14 mouse cellular contexts compared by ENCODE assay signal in genomic region chr6:99377716-99378115, GRCm38 (mm10).
DNase-seq lines count a peak whose midpoint lies in the region; ATAC-seq and TF ChIP-seq lines count a peak whose summit lies in the region.
"Had no signal": no experiment of that assay in that cellular context is flagged by ENCODE, and none has a peak within 500 bp of the region (broad histone marks: within the 10 kb centered on the region; RNA-seq: fewer than 3 reads in every experiment).

No protein-coding gene starts in this region.

- no peaks in the 10 kb centered on the region for H3K27me3 ChIP-seq in kidney, adult 2 months (replicated peaks; ENCODE audit: control insufficient read depth, insufficient read depth, low read length)
- no peaks in the 10 kb centered on the region for H3K27me3 ChIP-seq in lung, embryonic 16.5 days (ENCODE audit: control insufficient read depth, insufficient read depth, low read depth, low read length)
- H3K27me3 ChIP-seq in heart, postnatal 0 days (ENCODE audit: control insufficient read depth, insufficient read depth, low read length), result no peaks in the 10 kb centered on the region
- H3K27me3 ChIP-seq: liver, embryonic 15.5 days; megakaryocyte, embryonic 14.5 days had no signal

- no peak for ATAC-seq in lung, embryonic 16.5 days (ENCODE audit: low read depth)
- no peak for ATAC-seq in heart, postnatal 0 days (ENCODE audit: insufficient read depth, low read depth)
- ATAC-seq: intestine, postnatal 0 days had no signal

- 59% methylated on average over 4 of the region's 4 CpGs for WGBS in kidney, adult 2 months
- 62% methylated on average over 4 of the region's 4 CpGs for WGBS in lung, embryonic 16.5 days
- WGBS in heart, postnatal 0 days, result 45% methylated on average over 4 of the region's 4 CpGs

- no peak for TF ChIP-seq CTCF in gastrocnemius, adult 2 months (IDR thresholded peaks at IDR 0.05)
- no peak for TF ChIP-seq CTCF in kidney, adult 2 months (conservative IDR thresholded peaks at IDR 0.05; ENCODE audit: insufficient read depth, insufficient read length, low read depth, low read length)
- no peak for TF ChIP-seq CTCF in heart, postnatal 0 days (IDR thresholded peaks at IDR 0.05; ENCODE audit: low read depth)

- H3K4me3 ChIP-seq in gastrocnemius, adult 2 months, result no peak overlapping the region
- H3K4me3 ChIP-seq in kidney, adult 2 months (ENCODE audit: insufficient read depth, low read depth, low read length), result no peak overlapping the region
- no peak overlapping the region for H3K4me3 ChIP-seq in lung, embryonic 16.5 days (ENCODE audit: low read length)
- no peak overlapping the region for H3K4me3 ChIP-seq in heart, postnatal 0 days (ENCODE audit: low read depth, low read length)
- H3K4me3 ChIP-seq: liver, embryonic 15.5 days; megakaryocyte, embryonic 14.5 days had no signal

- no peak overlapping the region for H3K9ac ChIP-seq in lung, embryonic 16.5 days (ENCODE audit: low read length)
- no peak overlapping the region for H3K9ac ChIP-seq in heart, postnatal 0 days (replicated peaks; ENCODE audit: low read depth, low read length)
- H3K9ac ChIP-seq: liver, embryonic 15.5 days had no signal

- TF ChIP-seq EP300 in heart, postnatal 0 days (IDR thresholded peaks at IDR 0.05; ENCODE audit: low read depth), result no peak

- intact Hi-C loops in gastrocnemius, adult 2 months (cut with DNase I), result loop anchor here (5.0 kb wide), 1 partner anchor 45 kb away; no protein-coding TSS in a partner anchor
- intact Hi-C loops in gastrocnemius, postnatal 14 days (cut with DNase I; ENCODE audit: low total_unique reads), result no loop called here

- DNase-seq in gastrocnemius, adult 2 months, result no peak
- DNase-seq in gastrocnemius, postnatal 14 days, result no peak
- peak; percentile 29 for DNase-seq in kidney, adult 2 months
- no peak for DNase-seq in kidney, postnatal 25 days
- no peak for DNase-seq in lung, postnatal 4 days
- no peak for DNase-seq in heart, postnatal 0 days (ENCODE audit: low spot score)
- DNase-seq in liver, result no peak
- DNase-seq: adrenal gland, postnatal 25 days; thymus, postnatal 25 days had no signal

- peak overlapping the region; percentile 70 for H3K27ac ChIP-seq in gastrocnemius, adult 2 months
- no peak overlapping the region for H3K27ac ChIP-seq in kidney, adult 2 months (ENCODE audit: insufficient read depth, low read depth, low read length)
- H3K27ac ChIP-seq in lung, embryonic 16.5 days (ENCODE audit: low read length), result peak overlapping the region; percentile 10; the same call in 1 of the 2 replicates
- peak overlapping the region; percentile 71 for H3K27ac ChIP-seq in heart, postnatal 0 days (ENCODE audit: low read depth)
- H3K27ac ChIP-seq: liver, embryonic 15.5 days; stomach, postnatal 0 days had no signal

- H3K9me3 ChIP-seq in lung, embryonic 16.5 days (ENCODE audit: control insufficient read depth, low read length), result no peaks in the 10 kb centered on the region
- H3K9me3 ChIP-seq in heart, postnatal 0 days (replicated peaks; ENCODE audit: control insufficient read depth, low read length), result no peaks in the 10 kb centered on the region
- H3K9me3 ChIP-seq: liver, embryonic 15.5 days had no signal

- no peak overlapping the region for H3K4me2 ChIP-seq in lung, embryonic 16.5 days (ENCODE audit: low read depth, low read length)
- no peak overlapping the region for H3K4me2 ChIP-seq in heart, postnatal 0 days (ENCODE audit: low read depth, low read length)
- H3K4me2 ChIP-seq: liver, embryonic 15.5 days had no signal

- H3K4me1 ChIP-seq in kidney, adult 2 months (ENCODE audit: control insufficient read depth, insufficient read depth, low read length), result no peaks in the 10 kb centered on the region
- H3K4me1 ChIP-seq in lung, embryonic 16.5 days (replicated peaks; ENCODE audit: control insufficient read depth, insufficient read depth, low read length), result peaks cover 40% of the 10 kb centered on the region
- H3K4me1 ChIP-seq in heart, postnatal 0 days (ENCODE audit: control insufficient read depth, insufficient read depth), result peaks cover 16% of the 10 kb centered on the region; the same call in 1 of the 2 replicates

- TF ChIP-seq POLR2A in kidney, adult 2 months (IDR thresholded peaks at IDR 0.05; ENCODE audit: low read depth, low read length), result no peak

- no peaks in the 10 kb centered on the region for H3K36me3 ChIP-seq in kidney, adult 2 months (ENCODE audit: control insufficient read depth, insufficient read depth, low read length)
- no peaks in the 10 kb centered on the region for H3K36me3 ChIP-seq in lung, embryonic 16.5 days (ENCODE audit: control insufficient read depth, insufficient read depth, low read length)
- 0 out of 2 replicates have a peak, but pooled peaks cover 3% of the 10 kb centered on the region for H3K36me3 ChIP-seq in heart, postnatal 0 days (replicated peaks; ENCODE audit: control insufficient read depth, insufficient read depth, low read length)
- H3K36me3 ChIP-seq: liver, embryonic 15.5 days had no signal
